Mouse (Mus musculus) stomach, postnatal 0 days (tissue): ENCODE data around the gene Gm49403. TPM values are rescaled to one million over a fixed set of nuclear protein-coding genes. Genes with fewer than 3 reads are reported as not detected.
"Not testable (repeated sequence)": the region's sequence is repeated elsewhere in the genome, so short reads cannot be mapped to it uniquely, and the experiment has no call there.

Experiments used
- ATAC-seq: fragments of 200-750 bp; cut with Nextera tagmentation; 2 replicates; pipeline ENCODE4 v1.8.0; 2017; ENCODE audit not compliant: low FRiP score, low TSS enrichment
- DNase-seq: peaks from one replicate; pipeline ENCODE4 v3.0.0-alpha.2; 2016; ENCODE audit warnings: low spot score
- H3K27ac ChIP-seq: fragments of 300-500 bp; sonication (generic); replicated peaks from 2 replicates; pipeline ENCODE4 v1.5.1; 2014; ENCODE audit warnings: mild to moderate bottlenecking, control low read depth
- H3K27me3 ChIP-seq: fragments of 300-500 bp; sonication (generic); 2 replicates; pipeline ENCODE4 v1.6.1; 2014; ENCODE audit warnings: low read length; ENCODE audit not compliant: control insufficient read depth, insufficient read depth
- H3K36me3 ChIP-seq: fragments of 300-500 bp; sonication (generic); 2 replicates; pipeline ENCODE4 v1.6.1; 2014; ENCODE audit warnings: low read length, mixed read lengths; ENCODE audit not compliant: control insufficient read depth, insufficient read depth
- H3K4me1 ChIP-seq: fragments of 300-500 bp; sonication (generic); replicated peaks from 2 replicates; pipeline ENCODE4 v1.6.1; 2014; ENCODE audit warnings: antibody characterized with exemption; ENCODE audit not compliant: control insufficient read depth, insufficient read depth
- H3K4me2 ChIP-seq: fragments of 300-500 bp; sonication (generic); replicated peaks from 2 replicates; pipeline ENCODE4 v1.6.1; 2014; ENCODE audit warnings: low read depth, mild to moderate bottlenecking, control low read depth, moderate library complexity
- H3K4me3 ChIP-seq: fragments of 300-500 bp; sonication (generic); 2 replicates; pipeline ENCODE4 v1.5.1; 2014; ENCODE audit warnings: low read depth, low read length, control low read depth
- H3K9ac ChIP-seq: fragments of 300-500 bp; sonication (generic); 2 replicates; pipeline ENCODE4 v1.6.1; 2014; ENCODE audit warnings: mild to moderate bottlenecking, low read length, control low read depth, mixed read lengths
- H3K9me3 ChIP-seq: fragments of 300-500 bp; sonication (generic); 2 replicates; pipeline ENCODE4 v1.6.1; 2016; ENCODE audit warnings: low read length; ENCODE audit not compliant: control insufficient read depth
- CTCF ChIP-seq: IDR thresholded peaks from 2 replicates; pipeline ENCODE4 v1.5.1; 2016; ENCODE audit warnings: antibody characterized with exemption, low read depth, mild to moderate bottlenecking, moderate library complexity
- EP300 ChIP-seq: optimal IDR thresholded peaks from 2 replicates; pipeline ENCODE3; 2016; ENCODE audit warnings: antibody characterized with exemption
- WGBS: fragments of 180-500 bp; shearing (Covaris S2); extraction: QIAGEN DNeasy Blood & Tissue Kit; methylation state at CpG from one replicate; pipeline ENCODE4 v1.1.7; 2014; 5-methylcytosine and 5-hydroxymethylcytosine counted together
- polyA plus RNA-seq: library from polyadenylated mRNA; unstranded; fragments of >200 nt; fragmentation: Nextera tagmentation; extraction: Ambion mirVana; gene quantifications from 2 replicates; pipeline ENCODE4 v1.2.1, GENCODE M21; 2015

Gene Gm49403
- polyA plus RNA-seq, 1 experiment from 2014 or later = not detected

DNA sequence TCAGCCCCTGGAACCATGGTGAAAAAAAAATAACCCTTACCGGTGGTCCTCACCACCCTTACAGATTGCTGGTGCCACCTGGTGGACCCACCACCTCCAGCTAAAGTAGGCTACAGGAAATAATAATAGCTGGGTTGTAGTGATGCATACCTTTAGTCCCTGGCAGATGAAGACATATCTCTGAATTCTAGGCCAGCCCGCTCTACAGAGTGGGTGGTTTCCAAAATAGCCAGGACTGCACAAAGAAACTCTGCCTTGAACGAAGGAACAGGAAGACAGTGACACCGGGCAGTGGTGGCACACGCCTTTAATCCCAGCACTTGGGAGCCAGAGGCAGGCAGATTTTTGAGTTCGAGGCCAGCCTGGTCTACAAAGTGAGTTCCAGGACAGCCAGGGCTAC lies 19.5 kb upstream of the Gm49403 start:
- no peak overlapping the region for H3K4me2 ChIP-seq
- no peaks in the 10 kb centered on the region for H3K36me3 ChIP-seq
- TF ChIP-seq EP300 = no peak
- TF ChIP-seq CTCF = peak; percentile 8; the same call in 1 of the 2 replicates
- no peak overlapping the region for H3K4me3 ChIP-seq
- H3K27ac ChIP-seq = no peak overlapping the region
- no peak for ATAC-seq
- WGBS = 78% methylated on average over 6 of the region's 6 CpGs
- H3K9me3 ChIP-seq = no peaks in the 10 kb centered on the region
- DNase-seq = no peak
- H3K4me1 ChIP-seq = no peaks in the 10 kb centered on the region
- no peak overlapping the region for H3K9ac ChIP-seq
- H3K27me3 ChIP-seq = no peaks in the 10 kb centered on the region

DNA sequence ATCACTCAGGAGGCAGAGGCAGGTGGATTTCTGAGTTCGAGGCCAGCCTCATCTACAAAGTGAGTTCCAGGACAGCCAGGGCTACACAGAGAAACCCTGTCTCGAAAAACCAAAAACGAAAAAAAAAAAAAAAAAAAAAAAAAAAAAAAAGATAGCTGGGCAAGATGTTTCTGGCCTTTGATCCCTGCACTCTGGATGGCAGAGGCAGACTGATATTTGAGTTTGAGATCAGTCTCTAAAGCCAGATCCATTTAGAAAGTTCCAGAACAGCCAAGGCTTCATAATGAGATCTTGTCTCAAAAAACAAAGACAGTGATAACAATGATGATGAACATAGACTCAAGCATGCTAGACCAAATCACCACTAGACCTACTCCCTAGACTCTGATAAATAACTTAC lies 13.3 kb upstream of the Gm49403 start:
- not testable (repeated sequence) for H3K27me3 ChIP-seq, H3K9ac ChIP-seq
- 75% methylated on average over 1 of the region's 3 CpGs for WGBS

DNA sequence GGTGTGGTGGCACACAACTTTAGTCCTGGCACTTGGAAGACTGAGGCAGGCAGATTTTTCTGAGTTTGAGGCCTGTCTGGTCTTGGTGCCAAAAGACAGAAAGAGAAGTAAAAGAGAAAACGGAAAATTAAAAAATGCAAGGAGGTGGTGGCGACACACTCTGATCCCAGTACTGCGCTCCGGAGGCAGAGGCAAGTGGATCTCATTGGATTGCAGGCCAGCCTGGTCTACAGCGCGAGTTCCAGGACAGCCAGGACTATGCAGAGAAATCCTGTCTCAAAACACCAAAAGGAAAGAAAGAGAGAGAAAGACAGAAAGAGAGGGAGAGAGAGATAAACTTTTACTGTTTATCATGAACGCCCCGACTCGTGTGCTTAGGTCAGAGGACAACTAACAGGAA lies 12.9 kb upstream of the Gm49403 start:
- Histone ChIP-seq H3K27ac (peak overlapping the region; percentile 77), H3K4me2 (peak overlapping the region; percentile 93), H3K36me3 (peaks cover 23% of the 10 kb centered on the region), H3K4me3 (peak overlapping the region; percentile 98), H3K4me1 (0 out of 2 replicates have a peak, but pooled peaks cover 6% of the 10 kb centered on the region), H3K27me3 (no peaks in the 10 kb centered on the region), H3K9ac (peak overlapping the region; percentile 57; the same call in 1 of the 2 replicates), H3K9me3 (no peaks in the 10 kb centered on the region)
- TF ChIP-seq EP300 (no peak), CTCF (no peak)
- DNase-seq = no peak
- 37% methylated on average over 9 of the region's 9 CpGs for WGBS
- ATAC-seq = no peak

More for the DNA sequence above, 13.3 kb upstream of the Gm49403 start:
- Histone ChIP-seq H3K4me2 (peak overlapping the region; percentile 93; the same call in 1 of the 2 replicates), H3K36me3 (peaks cover 18% of the 10 kb centered on the region)
- not testable (repeated sequence) for H3K9me3 ChIP-seq, ATAC-seq, H3K4me3 ChIP-seq, DNase-seq, H3K4me1 ChIP-seq, H3K27ac ChIP-seq

DNA sequence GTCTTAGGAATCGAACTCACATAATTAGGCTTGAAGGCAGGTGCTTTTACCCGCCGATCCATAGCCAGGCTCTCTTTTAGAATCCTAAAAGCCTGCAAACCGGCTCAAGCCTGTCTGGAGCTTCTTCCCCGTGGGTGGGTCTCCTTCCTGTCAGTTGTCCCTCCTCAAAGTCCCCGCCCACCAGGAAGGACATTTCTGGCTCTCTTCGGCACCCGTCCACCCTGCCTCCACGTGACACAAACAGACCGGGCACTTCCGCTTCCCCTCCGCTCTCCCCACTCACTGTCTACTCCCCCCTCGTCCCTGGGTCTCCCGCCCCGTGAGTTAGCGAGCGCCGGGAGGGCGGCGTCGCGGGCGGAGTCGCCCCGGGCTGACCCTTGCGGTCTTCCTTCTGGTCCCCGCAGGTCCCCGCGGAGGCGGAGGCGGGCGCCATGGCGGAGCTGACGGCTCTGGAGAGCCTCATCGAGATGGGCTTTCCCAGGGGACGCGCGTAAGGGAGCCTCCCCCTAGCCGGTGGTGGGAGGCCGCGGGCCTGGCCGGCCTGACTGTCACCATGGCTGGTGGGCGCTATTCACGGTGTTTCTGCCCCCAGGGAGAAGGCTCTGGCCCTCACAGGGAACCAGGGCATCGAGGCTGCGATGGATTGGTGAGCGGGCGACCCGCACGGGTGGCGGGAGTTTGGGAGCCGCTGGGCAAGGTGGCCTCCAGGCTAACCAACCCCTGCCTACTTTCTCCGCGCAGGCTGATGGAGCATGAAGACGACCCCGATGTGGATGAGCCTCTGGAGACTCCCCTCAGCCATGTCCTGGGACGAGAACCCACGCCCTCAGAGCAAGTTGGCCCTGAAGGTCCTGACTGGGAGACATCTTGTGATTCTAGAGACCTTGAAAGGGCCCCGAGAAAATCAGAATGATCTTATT lies 12.2 kb upstream of the Gm49403 start, which contains the start of gene Ubxn1:
TSS of gene Ubxn1 (plus strand) at position 230 of the 920 bp plus-strand sequence.
- peak within 1 kb of the TSS; percentile 96 for H3K9ac ChIP-seq
- TF ChIP-seq CTCF = no peak
- TF ChIP-seq EP300 = peak; percentile 83
- DNase-seq (peak; percentile 97), ATAC-seq (peak; percentile 93)
- WGBS = under 1% methylated on average over 56 of the region's 59 CpGs
- H3K4me1 ChIP-seq = 0 out of 2 replicates have a peak, but pooled peaks cover 6% of the 10 kb centered on the region
- peak within 1 kb of the TSS; percentile 96 for H3K27ac ChIP-seq
- H3K9me3 ChIP-seq = no peaks in the 10 kb centered on the region
- H3K4me2 ChIP-seq = peak within 1 kb of the TSS; percentile 93
- H3K27me3 ChIP-seq = no peaks in the 10 kb centered on the region
- H3K4me3 ChIP-seq = peak within 1 kb of the TSS; percentile 98
- H3K36me3 ChIP-seq = peaks cover 23% of the 10 kb centered on the region

DNA sequence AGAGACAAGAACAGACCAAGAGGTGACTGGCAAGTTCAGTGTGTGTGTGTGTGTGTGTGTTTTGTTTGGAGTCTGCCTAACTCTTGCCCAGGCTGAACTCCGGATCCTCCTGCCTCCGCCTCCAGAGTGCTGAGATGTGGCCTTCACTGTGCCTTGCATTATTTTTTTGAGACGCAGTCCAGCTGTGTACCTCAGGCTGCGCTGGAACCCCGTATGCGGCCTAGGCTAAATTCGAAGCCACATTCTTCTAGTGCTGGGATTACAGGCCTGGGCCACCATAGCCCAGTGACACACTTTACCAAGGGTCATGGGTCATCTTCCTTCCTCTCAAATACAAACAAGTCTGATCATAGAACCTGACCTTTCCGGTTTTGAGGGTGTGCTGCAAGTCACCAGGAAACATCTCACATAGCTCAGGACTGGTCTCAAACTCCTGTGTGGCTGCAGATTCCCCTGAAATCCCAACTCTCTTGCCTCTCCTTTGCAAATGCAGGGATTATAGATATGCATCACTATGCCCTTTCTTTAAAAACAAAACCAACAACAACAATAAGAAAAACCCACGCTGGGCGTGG lies 11.4 kb upstream of the Gm49403 start:
- Histone ChIP-seq H3K9me3 (no peaks in the 10 kb centered on the region), H3K9ac (peak overlapping the region; percentile 96), H3K27ac (peak overlapping the region; percentile 96), H3K36me3 (peaks cover 23% of the 10 kb centered on the region), H3K27me3 (no peaks in the 10 kb centered on the region), H3K4me2 (peak overlapping the region; percentile 93), H3K4me1 (0 out of 2 replicates have a peak, but pooled peaks cover 6% of the 10 kb centered on the region), H3K4me3 (peak overlapping the region; percentile 98)
- ATAC-seq (peak; percentile 25), DNase-seq (peak; percentile 33)
- TF ChIP-seq EP300 = no peak
- no peak for TF ChIP-seq CTCF
- 47% methylated on average over 10 of the region's 10 CpGs for WGBS

DNA sequence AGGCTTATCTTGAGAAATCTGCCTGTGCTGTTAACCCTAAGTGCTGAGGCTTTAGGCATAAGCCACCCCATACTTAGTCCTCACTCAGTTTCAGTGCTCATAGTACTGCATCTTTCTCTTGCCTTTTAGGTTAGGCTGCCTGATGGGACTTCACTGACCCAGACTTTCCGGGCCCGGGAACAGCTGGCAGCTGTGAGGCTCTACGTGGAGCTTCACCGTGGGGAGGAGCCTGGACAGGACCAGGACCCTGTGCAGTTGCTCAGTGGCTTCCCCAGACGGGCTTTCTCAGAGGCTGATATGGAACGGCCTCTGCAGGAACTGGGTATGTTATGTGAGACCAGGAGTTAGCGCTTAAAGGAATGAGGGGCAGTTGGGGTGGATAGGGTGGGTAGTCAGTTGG lies 8.7 kb upstream of the Gm49403 start:
- no peak overlapping the region for H3K9ac ChIP-seq
- DNase-seq (peak; percentile 40), ATAC-seq (no peak)
- H3K4me1 ChIP-seq = 0 out of 2 replicates have a peak, but pooled peaks cover 6% of the 10 kb centered on the region
- H3K36me3 ChIP-seq = peaks cover 27% of the 10 kb centered on the region
- no peaks in the 10 kb centered on the region for H3K9me3 ChIP-seq
- H3K4me2 ChIP-seq = no peak overlapping the region
- 73% methylated on average over 7 of the region's 7 CpGs for WGBS
- TF ChIP-seq EP300 (no peak), CTCF (no peak)
- H3K27me3 ChIP-seq = no peaks in the 10 kb centered on the region
- H3K27ac ChIP-seq = peak overlapping the region; percentile 78
- no peak overlapping the region for H3K4me3 ChIP-seq
